Mouse (Mus musculus) large intestine, adult 2 months (tissue): ENCODE results near the gene Dnm3. TPM values are rescaled to one million over a fixed set of nuclear protein-coding genes. Genes with fewer than 3 reads are reported as not detected.

Source experiments
- DNase-seq: peaks from one replicate; pipeline ENCODE4 v3.0.0-alpha.2; 2012; ENCODE audit warnings: low read depth, low spot score
- WGBS: fragments of 180-500 bp; shearing (Covaris S2); methylation state at CpG from one replicate; pipeline ENCODE4 v1.1.7; 2018; 5-methylcytosine and 5-hydroxymethylcytosine counted together
- polyA plus RNA-seq: library from polyadenylated mRNA; depleted of rRNA; stranded (reverse); fragments of >200 nt; gene quantifications from 2 replicates; pipeline ENCODE4 v1.2.3, GENCODE M21; 2012

Dnm3 gene
- polyA plus RNA-seq, 1 experiment, result 0.43 TPM

- DNase-seq, result no peak
- 74% methylated on average over 1 of the region's 1 CpGs for WGBS
These were observed 258.1 kb downstream of the Dnm3 start for GRCm38 (mm10) chr1:162219781-162220180.

- WGBS, result 56% methylated on average over 8 of the region's 8 CpGs
- DNase-seq, result no peak
These were observed 259.2 kb downstream of the Dnm3 start for GRCm38 (mm10) chr1:162218530-162219180.

DNA sequence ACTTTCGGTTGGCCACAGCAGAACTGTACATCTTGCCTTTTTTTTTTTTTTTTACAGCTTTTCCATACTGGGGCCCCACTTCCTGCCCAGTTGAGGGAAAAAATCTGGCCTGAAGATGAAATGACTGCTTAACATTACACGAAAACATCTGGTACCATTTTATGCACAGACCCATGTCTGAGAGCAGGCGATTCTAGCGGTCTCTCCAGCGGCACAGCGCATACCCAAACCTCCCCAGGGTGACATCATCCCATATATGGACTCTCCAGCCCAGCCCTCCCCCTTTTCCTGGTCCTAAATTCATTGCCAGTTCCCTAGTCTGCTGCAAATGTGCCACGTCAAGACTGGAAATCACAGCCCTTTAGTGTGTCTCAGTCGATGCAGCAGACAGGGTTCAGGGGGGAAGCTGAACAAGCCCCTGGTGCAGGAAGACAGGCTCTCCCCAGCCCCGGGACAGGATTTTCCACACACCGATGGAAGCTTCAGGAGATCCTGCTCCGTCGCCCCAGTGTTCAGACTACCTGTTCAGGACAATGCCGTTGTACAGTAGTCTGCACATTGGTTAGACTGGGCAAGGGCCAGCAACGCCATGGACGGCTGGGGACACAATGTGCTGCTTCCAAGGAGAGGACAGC lies 260.4 kb downstream of the Dnm3 start:
- 54% methylated on average over 15 of the region's 15 CpGs for WGBS
- DNase-seq, result no peak

DNA sequence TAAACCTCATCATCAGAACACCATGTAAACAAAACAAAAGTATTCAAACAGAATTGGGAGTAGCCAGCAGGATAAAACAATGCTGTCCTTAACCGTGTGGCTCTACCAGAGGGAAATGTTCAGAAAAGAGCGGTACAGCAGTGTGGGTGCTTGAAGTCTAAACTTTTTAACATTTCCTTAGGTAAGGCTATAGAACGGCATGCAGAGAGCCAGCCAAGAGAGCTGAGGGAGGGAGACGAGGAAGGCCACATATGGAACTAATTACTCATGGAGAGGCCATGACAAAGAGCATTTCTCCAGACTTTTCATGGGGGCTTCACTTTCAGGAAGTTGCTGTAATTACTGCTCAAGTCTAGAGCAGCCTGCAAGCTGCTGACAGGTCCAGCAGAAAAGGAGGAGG lies 261.2 kb downstream of the Dnm3 start:
- DNase-seq, result no peak
- 38% methylated on average over 4 of the region's 4 CpGs for WGBS

DNA sequence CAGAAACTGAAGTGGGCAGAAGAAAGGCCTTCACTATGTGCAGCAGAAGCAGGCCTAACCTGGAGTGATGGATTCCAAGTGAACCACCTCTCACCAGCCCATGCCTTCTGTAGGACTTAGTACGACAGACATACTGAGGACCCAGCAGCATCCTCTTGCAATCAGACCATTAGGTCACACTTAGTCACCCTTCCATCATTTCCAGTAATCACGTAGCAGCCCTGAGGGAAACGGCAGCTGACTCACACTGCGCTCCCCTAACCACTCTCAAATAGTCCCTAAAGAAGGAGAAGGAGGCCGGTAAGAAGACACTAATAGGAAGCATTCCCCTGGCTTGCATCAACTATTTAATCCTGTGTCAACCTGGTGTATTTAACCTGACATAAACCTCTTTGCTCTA lies 262.1 kb downstream of the Dnm3 start:
- WGBS, result 71% methylated on average over 5 of the region's 5 CpGs

GRCm38 (mm10) chr1:162213066-162213465 lies 264.8 kb downstream of the Dnm3 start:
- no peak for DNase-seq
- WGBS, result 90% methylated on average over 8 of the region's 8 CpGs

More for the DNA sequence above, 262.1 kb downstream of the Dnm3 start:
- no peak for DNase-seq

GRCm38 (mm10) chr1:162210529-162210928 lies 267.3 kb downstream of the Dnm3 start:
- DNase-seq, result no peak
- 80% methylated on average over 2 of the region's 2 CpGs for WGBS

- 68% methylated on average over 10 of the region's 10 CpGs for WGBS
- DNase-seq, result no peak
These were observed 268.2 kb downstream of the Dnm3 start for GRCm38 (mm10) chr1:162209487-162210149.

DNA sequence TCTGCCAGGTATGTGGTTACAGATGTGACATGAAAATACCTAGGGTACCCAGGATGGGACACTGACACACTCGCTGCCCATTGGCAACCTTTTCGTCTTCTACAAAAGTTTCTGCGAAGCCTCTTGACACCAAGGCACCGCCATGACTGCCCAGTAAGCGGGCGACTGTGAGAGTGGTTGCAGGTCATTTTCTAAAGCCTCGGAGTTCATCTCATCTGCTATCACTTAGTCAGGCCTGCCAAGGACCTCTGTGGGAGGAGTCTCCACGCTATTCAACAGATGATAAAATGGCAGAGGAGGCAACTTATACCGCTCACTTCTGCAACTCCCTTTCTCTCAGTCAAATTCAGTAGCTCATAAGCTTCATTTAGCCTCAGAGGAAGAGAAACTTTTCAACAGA lies 268.8 kb downstream of the Dnm3 start:
- DNase-seq, result no peak
- 90% methylated on average over 9 of the region's 9 CpGs for WGBS

GRCm38 (mm10) chr1:162207708-162208043 lies 270.2 kb downstream of the Dnm3 start:
- 52% methylated on average over 7 of the region's 7 CpGs for WGBS
- no peak for DNase-seq

GRCm38 (mm10) chr1:162206998-162207707 lies 270.7 kb downstream of the Dnm3 start:
- no peak for DNase-seq
- 46% methylated on average over 12 of the region's 12 CpGs for WGBS

GRCm38 (mm10) chr1:162202465-162203348 lies 275.1 kb downstream of the Dnm3 start:
- no peak for DNase-seq
- WGBS, result 41% methylated on average over 12 of the region's 12 CpGs

DNA sequence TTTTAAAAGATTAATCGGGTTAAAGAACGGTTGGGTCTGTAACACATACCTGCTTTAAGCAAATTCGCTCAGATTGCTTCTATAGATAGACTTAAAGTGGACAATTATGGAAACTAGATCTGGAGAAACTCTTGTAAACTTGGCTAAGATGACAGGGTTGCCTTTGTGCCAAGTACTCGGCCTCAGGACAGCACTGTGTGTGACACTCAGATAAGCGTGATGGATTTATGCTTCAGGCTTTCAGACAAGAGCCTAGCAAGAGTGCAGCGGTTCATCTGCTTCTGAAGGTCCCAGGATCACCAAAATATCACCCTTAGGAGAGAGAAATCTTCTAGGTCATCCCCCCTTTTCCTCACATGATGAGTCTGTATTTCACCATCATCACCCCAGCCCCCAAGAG lies 277.4 kb downstream of the Dnm3 start:
- 55% methylated on average over 6 of the region's 6 CpGs for WGBS
- DNase-seq, result no peak

GRCm38 (mm10) chr1:162196812-162197680 lies 280.8 kb downstream of the Dnm3 start:
- WGBS, result 83% methylated on average over 9 of the region's 9 CpGs
- no peak for DNase-seq

- 81% methylated on average over 4 of the region's 4 CpGs for whole genome bisulfite sequencing
- DNase-seq, result no peak
These were observed 289.1 kb downstream of the Dnm3 start for GRCm38 (mm10) chr1:162188744-162189143.

DNA sequence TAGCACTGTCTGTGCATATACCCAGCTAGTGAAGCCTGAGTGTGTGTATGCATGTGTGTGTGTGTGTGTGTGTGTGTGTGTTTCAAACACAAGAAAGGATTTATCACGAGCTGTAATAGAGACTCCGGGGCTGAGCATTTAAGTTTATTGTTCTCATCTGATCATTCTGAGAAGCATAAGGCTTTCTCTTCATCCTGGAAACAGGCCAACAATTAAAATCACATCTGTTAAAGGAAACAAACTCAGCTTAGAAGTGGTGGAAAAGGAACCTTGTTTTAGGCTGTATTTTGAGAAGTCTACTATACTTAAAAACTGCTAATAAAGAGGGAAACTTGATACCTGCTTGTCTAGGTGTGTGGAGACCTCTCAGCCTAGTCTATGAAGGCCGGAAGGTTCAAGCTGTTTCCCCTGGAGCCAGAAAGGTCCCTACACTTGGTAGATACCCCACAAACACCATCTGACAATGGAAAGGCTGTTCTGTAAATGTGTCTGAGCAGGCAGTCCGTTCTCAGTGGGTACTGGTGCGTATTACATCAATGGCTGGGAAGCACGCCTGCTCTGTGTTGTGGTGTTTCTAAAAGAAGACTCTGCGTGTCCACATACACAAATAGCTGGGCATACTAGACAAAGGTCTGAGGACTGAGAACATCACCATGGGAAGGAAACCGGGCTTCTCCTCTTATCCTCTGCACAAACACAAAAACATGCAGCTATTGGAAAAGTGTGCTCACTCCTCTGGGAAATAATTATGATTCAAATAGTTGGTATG lies 290.3 kb downstream of the Dnm3 start:
- DNase-seq, result no peak
- 52% methylated on average over 8 of the region's 8 CpGs for WGBS

DNA sequence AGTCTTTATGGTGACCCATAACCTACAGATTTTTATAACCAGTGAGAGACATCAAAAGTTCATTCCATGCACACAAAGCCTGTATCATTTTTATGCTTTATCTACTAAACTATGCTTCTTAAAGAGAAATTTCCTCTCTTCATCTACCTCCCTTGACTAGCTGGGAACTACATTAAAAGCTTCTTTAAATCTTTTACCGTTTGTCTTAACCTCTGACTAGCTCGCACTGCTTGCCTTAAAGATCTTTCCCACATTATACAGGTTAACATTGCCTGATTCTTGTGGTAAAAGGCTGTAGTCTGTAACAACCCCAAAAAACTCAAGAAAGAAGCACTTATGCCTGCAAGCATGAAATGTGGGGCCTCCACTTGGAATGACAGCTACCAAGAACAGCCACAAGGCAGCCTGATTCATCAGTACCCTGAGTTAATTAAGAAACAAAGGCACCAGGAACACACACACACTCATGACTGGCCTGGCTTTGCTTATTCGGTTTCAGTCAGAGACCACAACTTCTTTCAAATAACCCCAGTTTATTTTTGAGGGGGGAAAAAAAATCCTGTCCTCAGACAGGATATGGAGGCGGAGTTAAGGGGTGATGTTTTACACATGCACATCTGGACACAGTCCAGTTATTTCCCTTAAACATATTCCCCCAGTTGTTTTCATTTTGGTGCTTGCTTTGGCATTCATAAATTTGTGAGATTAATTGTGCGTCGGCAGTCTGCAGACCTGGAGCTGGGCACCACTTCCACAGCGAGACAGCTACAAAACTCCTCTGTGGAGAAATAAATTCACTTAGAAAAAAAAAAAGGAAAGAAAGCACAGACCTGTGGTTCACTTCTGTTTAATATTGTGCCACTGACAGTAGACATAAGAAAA lies 291.1 kb downstream of the Dnm3 start:
- DNase-seq, result no peak
- WGBS, result 58% methylated on average over 7 of the region's 7 CpGs
